Mouse (Mus musculus) thymus, postnatal 10 days (tissue): ENCODE measurements around the gene Sugct.

Source experiments
- DNase-seq, 2 experiments: peaks; one replicate each; pipeline ENCODE4 v3.0.0; 2021; ENCODE audit warnings: low spot score in 2 of 2

The Sugct gene

GRCm38 (mm10) chr13:17694911-17695699 lies at the start of gene Sugct, which contains the start of gene Mplkip:
TSS of gene Sugct (minus strand) at chr13:17695553.
TSS of gene Mplkip (plus strand) at chr13:17695192.
- DNase-seq: peak; percentile 100

GRCm38 (mm10) chr13:17728798-17729197 lies 33.4 kb upstream of the Sugct start:
- DNase-seq: no peak

- DNase-seq: no peak
Measured at GRCm38 (mm10) chr13:17727922-17728321, 32.6 kb upstream of the Sugct start.

GRCm38 (mm10) chr13:17717357-17717756 lies 22.0 kb upstream of the Sugct start:
- DNase-seq: no peak

GRCm38 (mm10) chr13:17708784-17709311 lies 13.5 kb upstream of the Sugct start:
- no peak for DNase-seq

GRCm38 (mm10) chr13:17705188-17705826 lies 10.0 kb upstream of the Sugct start:
- DNase-seq: no peak

- no peak for DNase-seq
Measured at GRCm38 (mm10) chr13:17702311-17702710, 7.0 kb upstream of the Sugct start.

GRCm38 (mm10) chr13:17701322-17701721 lies 6.0 kb upstream of the Sugct start:
- DNase-seq: no peak

GRCm38 (mm10) chr13:17700090-17700715 lies 4.8 kb upstream of the Sugct start:
- DNase-seq: no peak

GRCm38 (mm10) chr13:17695898-17696580 lies 686 bp upstream of the Sugct start:
- DNase-seq: no peak

- DNase-seq: no peak
Measured at GRCm38 (mm10) chr13:17694414-17694813, 939 bp downstream of the Sugct start.

- no peak for DNase-seq
Measured at GRCm38 (mm10) chr13:17693816-17694215, 1.5 kb downstream of the Sugct start.

GRCm38 (mm10) chr13:17691436-17691835 lies 3.9 kb downstream of the Sugct start:
- DNase-seq: no peak

- DNase-seq: no peak
Measured at GRCm38 (mm10) chr13:17690686-17691085, 4.7 kb downstream of the Sugct start.

GRCm38 (mm10) chr13:17689461-17689860 lies 5.9 kb downstream of the Sugct start:
- no peak for DNase-seq

GRCm38 (mm10) chr13:17671122-17671521 lies 24.2 kb downstream of the Sugct start:
- DNase-seq: no peak

GRCm38 (mm10) chr13:17667380-17667779 lies 28.0 kb downstream of the Sugct start:
- DNase-seq: no peak

- DNase-seq: peak in 1 of 2 experiments; percentile 33
Measured at GRCm38 (mm10) chr13:17642294-17642693, 53.1 kb downstream of the Sugct start.

- no peak for DNase-seq
Measured at GRCm38 (mm10) chr13:17638008-17638407, 57.3 kb downstream of the Sugct start.

- no peak for DNase-seq
Measured at GRCm38 (mm10) chr13:17627108-17627507, 68.2 kb downstream of the Sugct start.

- DNase-seq: no peak
Measured at GRCm38 (mm10) chr13:17624976-17625375, 70.4 kb downstream of the Sugct start.

- no peak for DNase-seq
Measured at GRCm38 (mm10) chr13:17606217-17606616, 89.1 kb downstream of the Sugct start.
